Mouse (Mus musculus) ES-Bruce4 (cell line): Measurements from ENCODE around the gene Acot13.

Source experiments
- CTCF ChIP-seq: IDR thresholded peaks from one replicate; pipeline ENCODE4 v1.8.1; 2011; ENCODE audit warnings: low read depth, low read length
- EP300 ChIP-seq: IDR thresholded peaks from 2 replicates; pipeline ENCODE4 v1.6.1; 2011; ENCODE audit warnings: low read depth, low read length; ENCODE audit not compliant: insufficient read depth
- POLR2A ChIP-seq: IDR thresholded peaks from one replicate; pipeline ENCODE4 v1.8.1; 2011; ENCODE audit warnings: low read length; ENCODE audit not compliant: insufficient read depth

GRCm38 (mm10) chr13:24826116-24826515 lies 5.2 kb downstream of the Acot13 start:
- TF ChIP-seq POLR2A: no peak
- no peak for TF ChIP-seq EP300
- TF ChIP-seq CTCF: no peak
